Mouse (Mus musculus): ENCODE measurements around the gene Gm960.
A peak's percentile ranks its signal among the peaks of the same experiment; 100 is the strongest.
"Not testable (repeated sequence)": the region's sequence is repeated elsewhere in the genome, so short reads cannot be mapped to it uniquely, and the experiment has no call there.

Gm960 gene

GRCm38 (mm10) chr19:4593792-4594522 is 104.5 kb downstream of the Gm960 start:
- no peak for DNase-seq (ENCODE audit: low spot score in 2 of 2)

GRCm38 (mm10) chr19:4590025-4590424 is 108.4 kb downstream of the Gm960 start:
- no peak for DNase-seq (ENCODE audit: low spot score in 2 of 2)

GRCm38 (mm10) chr19:4589081-4589480 is 109.4 kb downstream of the Gm960 start:
- DNase-seq (ENCODE audit: low spot score in 2 of 2) = no peak

GRCm38 (mm10) chr19:4588430-4588829 is 110.0 kb downstream of the Gm960 start:
- DNase-seq (ENCODE audit: low spot score in 2 of 2) = no peak

- DNase-seq (ENCODE audit: low spot score in 2 of 2) = peak; percentile 41 to 60
These were observed 111.0 kb downstream of the Gm960 start for GRCm38 (mm10) chr19:4587426-4587825.

GRCm38 (mm10) chr19:4586783-4587182 is 111.7 kb downstream of the Gm960 start:
- DNase-seq (ENCODE audit: low spot score in 2 of 2) = not testable (repeated sequence)

- DNase-seq (ENCODE audit: low spot score in 2 of 2) = no peak
These were observed 114.6 kb downstream of the Gm960 start for GRCm38 (mm10) chr19:4583856-4584255.

GRCm38 (mm10) chr19:4579296-4579695 is 119.2 kb downstream of the Gm960 start:
- DNase-seq (ENCODE audit: low spot score in 2 of 2) = no peak

- DNase-seq (ENCODE audit: low spot score in 2 of 2) = no peak
These were observed 119.7 kb downstream of the Gm960 start for GRCm38 (mm10) chr19:4578799-4579198.
